Comparison of ENCODE assay signal across 25 mouse cellular contexts in genomic region chr1:165248842-165249241, GRCm38 (mm10). TPM values are rescaled to one million over a fixed set of nuclear protein-coding genes. Genes with fewer than 3 reads are reported as not detected.
"Had no signal": no experiment of that assay in that cellular context is flagged by ENCODE, and none has a peak within 500 bp of the region (broad histone marks: within the 10 kb centered on the region; RNA-seq: fewer than 3 reads in every experiment).

No protein-coding gene starts in this region.

- H3K4me3 ChIP-seq: heart, adult 2 months; hindbrain, embryonic 10.5 days; hindbrain, embryonic 12.5 days; intestine, embryonic 15.5 days; layer of hippocampus, adult 2 months; left cerebral cortex, adult 2 months; limb, embryonic 10.5 days; limb, embryonic 12.5 days; liver, embryonic 13.5 days had no signal

- H3K27ac ChIP-seq: heart, adult 2 months; hindbrain, embryonic 10.5 days; hindbrain, embryonic 12.5 days; hindbrain, embryonic 14.5 days; intestine, embryonic 15.5 days; layer of hippocampus, adult 2 months; left cerebral cortex, adult 2 months; limb, embryonic 10.5 days; limb, embryonic 12.5 days; liver, embryonic 13.5 days had no signal

- H3K9me3 ChIP-seq: hindbrain, embryonic 10.5 days; hindbrain, embryonic 12.5 days; intestine, embryonic 15.5 days; limb, embryonic 10.5 days; limb, embryonic 12.5 days; liver, embryonic 13.5 days had no signal

- H3K9ac ChIP-seq: hindbrain, embryonic 12.5 days; hindbrain, embryonic 14.5 days; intestine, embryonic 15.5 days; limb, embryonic 12.5 days; liver, embryonic 13.5 days had no signal

- ATAC-seq: hindbrain, embryonic 16.5 days; inflammation-experienced regulatory T-cells, adult 6 months; intestine, embryonic 15.5 days; intestine, postnatal 0 days had no signal

- H3K36me3 ChIP-seq: hindbrain, embryonic 10.5 days; hindbrain, embryonic 12.5 days; intestine, embryonic 15.5 days; limb, embryonic 10.5 days; limb, embryonic 12.5 days; liver, embryonic 13.5 days had no signal

- H3K27me3 ChIP-seq: hindbrain, embryonic 12.5 days; intestine, embryonic 15.5 days; limb, embryonic 12.5 days; liver, embryonic 13.5 days had no signal

- H3K4me1 ChIP-seq: hindbrain, embryonic 10.5 days; hindbrain, embryonic 12.5 days; limb, embryonic 10.5 days; limb, embryonic 12.5 days; liver, embryonic 13.5 days had no signal

- H3K4me2 ChIP-seq: heart, embryonic 11.5 days; hindbrain, embryonic 12.5 days; hindbrain, embryonic 14.5 days; intestine, embryonic 15.5 days; limb, embryonic 12.5 days; liver, embryonic 11.5 days; liver, embryonic 13.5 days had no signal

- DNase-seq: gastrocnemius, postnatal 14 days; gastrocnemius, postnatal 36 days; heart, adult 2 months; heart, postnatal 10 days; heart, postnatal 4 days; kidney, adult 18-20 months; kidney, adult 8-10 months; kidney, postnatal 10 days; kidney, postnatal 25 days; kidney, postnatal 4 days; liver; liver, embryonic 13.5 days had no signal

RNA-seq across cellular contexts. Expression of gene Gpr161, which starts 46.7 kb away (rescaled TPM):
- polyA plus RNA-seq: inflammation-experienced regulatory T-cells, adult 6 months had no signal
